Mouse (Mus musculus): Measurements from ENCODE around the gene Ntn4. TPM values are rescaled to one million over a fixed set of nuclear protein-coding genes. Genes with fewer than 3 reads are reported as not detected.

Ntn4 gene
- polyA plus RNA-seq, 1 experiment from 2014 or later = 4.3 TPM

DNA sequence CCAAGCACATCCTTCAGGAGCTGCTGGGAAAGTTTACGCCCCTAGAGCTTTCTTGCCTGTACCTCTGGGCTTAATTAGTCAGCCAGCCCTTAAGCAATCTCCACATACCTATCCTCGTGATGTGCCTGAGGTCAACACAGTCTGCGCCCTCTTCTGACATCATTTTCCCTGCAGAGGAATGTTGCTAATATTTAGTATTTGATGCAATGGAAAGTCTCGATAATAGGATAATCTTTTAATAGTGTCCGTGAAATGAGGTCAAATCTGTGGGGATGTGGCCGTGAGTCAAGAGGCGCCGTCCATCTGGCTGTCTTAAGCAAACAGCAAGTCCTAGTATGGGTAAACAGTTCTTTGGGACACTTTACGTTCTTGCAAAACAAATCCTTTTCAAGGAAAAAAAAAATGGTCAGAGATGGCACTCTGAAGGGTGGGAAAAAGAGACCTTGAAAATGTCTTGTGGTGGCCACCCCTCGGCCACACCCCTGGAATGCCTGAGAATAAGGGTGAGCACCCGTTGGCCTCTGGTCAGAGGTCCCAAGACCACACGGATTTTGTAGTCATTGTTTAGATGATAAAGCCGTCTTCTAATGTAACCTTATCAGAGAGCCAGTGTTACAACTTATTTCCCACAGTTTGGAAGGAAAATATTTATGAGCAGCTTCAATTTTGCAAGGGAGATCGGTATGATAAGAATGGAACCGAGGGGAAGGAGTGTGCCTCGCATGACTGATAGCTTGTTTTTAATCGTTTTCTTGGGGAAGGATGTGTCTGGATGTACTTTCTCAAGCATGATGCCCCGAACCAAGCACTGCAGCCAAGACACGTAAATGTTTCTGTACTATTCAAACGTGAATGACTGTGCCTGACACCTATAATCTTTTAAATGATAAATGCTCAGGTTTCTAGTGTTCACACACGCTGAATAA, 109.0 kb downstream of the Ntn4 start:
- Histone ChIP-seq H3K4me2 (replicated peaks; ENCODE audit: low read depth, low read length) (no peak overlapping the region), H3K27me3 (ENCODE audit: control insufficient read depth, insufficient read depth, low read length) (no peaks in the 10 kb centered on the region), H3K9me3 (ENCODE audit: control insufficient read depth, low read length) (no peaks in the 10 kb centered on the region), H3K36me3 (ENCODE audit: control insufficient read depth, insufficient read depth, low read length) (no peaks in the 10 kb centered on the region), H3K4me3 (ENCODE audit: low read depth, low read length) (no peak overlapping the region), H3K4me1 (replicated peaks; ENCODE audit: control insufficient read depth, insufficient read depth, low read length) (no peaks in the 10 kb centered on the region), H3K27ac (ENCODE audit: low read depth, low read length) (no peak overlapping the region), H3K9ac (ENCODE audit: low read depth, low read length) (no peak overlapping the region)
- WGBS = 79% methylated on average over 21 of the region's 21 CpGs
- ATAC-seq (ENCODE audit: low FRiP score) = no peak
- DNase-seq (ENCODE audit: low spot score) = no peak

DNA sequence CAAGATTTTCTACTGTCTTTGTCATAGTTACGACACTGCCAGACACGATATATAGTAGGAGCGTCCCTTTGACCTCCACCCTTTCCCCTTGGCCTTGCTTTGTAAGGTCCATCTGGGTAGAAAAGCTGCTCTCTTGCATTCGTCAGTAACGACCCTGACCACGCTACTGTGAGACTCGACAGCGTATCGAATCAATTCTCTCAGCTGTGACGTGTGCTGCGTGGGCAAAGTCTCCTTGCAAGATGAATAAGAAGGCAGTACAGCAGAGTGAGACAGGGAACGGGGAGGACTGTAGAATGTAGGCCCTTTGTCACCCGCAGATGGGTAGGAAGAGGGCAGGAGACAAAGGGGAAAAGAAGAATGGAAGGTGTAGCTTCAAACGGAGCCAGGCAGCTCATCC, 110.8 kb downstream of the Ntn4 start:
- WGBS = 42% methylated on average over 14 of the region's 14 CpGs
- no peaks in the 10 kb centered on the region for H3K27me3 ChIP-seq (ENCODE audit: control insufficient read depth, insufficient read depth, low read length)
- no peaks in the 10 kb centered on the region for H3K4me1 ChIP-seq (replicated peaks; ENCODE audit: control insufficient read depth, insufficient read depth, low read length)
- H3K9me3 ChIP-seq (ENCODE audit: control insufficient read depth, low read length) = no peaks in the 10 kb centered on the region
- ATAC-seq (ENCODE audit: low FRiP score) (peak; percentile 79), DNase-seq (ENCODE audit: low spot score) (peak; percentile 69)
- H3K4me2 ChIP-seq (replicated peaks; ENCODE audit: low read depth, low read length) = no peak overlapping the region
- H3K27ac ChIP-seq (ENCODE audit: low read depth, low read length) = no peak overlapping the region
- no peak overlapping the region for H3K9ac ChIP-seq (ENCODE audit: low read depth, low read length)
- no peaks in the 10 kb centered on the region for H3K36me3 ChIP-seq (ENCODE audit: control insufficient read depth, insufficient read depth, low read length)
- H3K4me3 ChIP-seq (ENCODE audit: low read depth, low read length) = no peak overlapping the region

DNA sequence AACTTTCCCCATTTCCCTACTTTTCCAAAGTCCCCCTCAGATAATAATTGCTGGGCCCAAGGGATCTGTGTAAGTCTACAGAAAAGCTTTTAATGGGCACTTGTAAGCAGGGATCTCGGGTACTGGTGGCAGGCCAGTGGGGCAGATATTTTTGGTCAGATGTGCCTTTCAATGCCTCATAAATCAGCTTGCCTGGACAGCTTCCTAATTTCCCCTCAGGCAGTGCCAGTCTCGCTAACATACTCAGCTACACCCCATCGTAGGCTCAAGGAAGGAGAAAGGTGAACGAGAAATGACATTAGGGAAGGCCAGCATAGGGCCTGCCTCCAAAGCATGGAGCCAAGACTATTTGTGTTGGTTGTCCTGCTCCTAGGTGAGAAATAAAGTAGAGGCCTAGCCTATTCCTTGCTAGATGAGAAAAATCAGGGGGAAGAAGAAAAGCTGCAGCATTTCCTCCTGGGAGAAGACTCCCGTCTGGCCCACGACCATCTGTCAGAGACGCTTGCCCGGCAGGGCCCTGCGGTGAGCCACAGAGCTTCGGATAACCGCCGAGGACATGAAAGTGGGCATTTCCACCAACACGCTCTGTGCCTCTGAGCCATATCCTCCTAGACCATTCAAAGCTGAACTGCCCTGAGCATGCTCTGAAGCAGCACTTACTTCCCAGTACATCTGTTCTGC, 113.4 kb downstream of the Ntn4 start:
- Histone ChIP-seq H3K9me3 (ENCODE audit: control insufficient read depth, low read length) (no peaks in the 10 kb centered on the region), H3K27me3 (ENCODE audit: control insufficient read depth, insufficient read depth, low read length) (no peaks in the 10 kb centered on the region), H3K36me3 (ENCODE audit: control insufficient read depth, insufficient read depth, low read length) (no peaks in the 10 kb centered on the region), H3K27ac (ENCODE audit: low read depth, low read length) (no peak overlapping the region), H3K4me1 (replicated peaks; ENCODE audit: control insufficient read depth, insufficient read depth, low read length) (no peaks in the 10 kb centered on the region), H3K4me3 (ENCODE audit: low read depth, low read length) (no peak overlapping the region), H3K9ac (ENCODE audit: low read depth, low read length) (no peak overlapping the region), H3K4me2 (replicated peaks; ENCODE audit: low read depth, low read length) (no peak overlapping the region)
- no peak for ATAC-seq (ENCODE audit: low FRiP score)
- DNase-seq (ENCODE audit: low spot score) = no peak
- 73% methylated on average over 13 of the region's 13 CpGs for WGBS

GRCm38 (mm10) chr10:93756211-93756610, 115.7 kb downstream of the Ntn4 start:
- 47% methylated on average over 10 of the region's 10 CpGs for WGBS
- peak; percentile 25 for DNase-seq (ENCODE audit: low spot score)

DNA sequence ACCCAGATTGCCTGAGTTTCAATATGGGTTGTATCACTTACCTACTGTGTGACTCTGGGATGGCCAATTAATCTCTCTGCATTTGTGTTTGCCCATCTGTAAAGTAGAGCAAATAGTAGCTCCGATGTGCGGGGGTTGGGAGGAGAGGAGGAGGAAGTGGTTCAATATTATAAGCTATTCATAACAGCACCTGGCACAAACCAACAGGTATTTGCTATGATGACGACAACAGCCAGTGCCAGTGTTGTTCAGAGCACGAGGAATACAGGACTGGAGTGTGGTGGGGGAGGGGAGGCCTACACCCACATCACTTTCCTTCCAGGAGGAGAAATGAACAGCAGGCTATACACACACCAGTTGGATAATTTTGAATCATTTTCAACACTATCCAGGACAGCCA, 119.2 kb downstream of the Ntn4 start:
- Histone ChIP-seq H3K4me1 (replicated peaks; ENCODE audit: control insufficient read depth, insufficient read depth, low read length) (no peaks in the 10 kb centered on the region), H3K4me3 (ENCODE audit: low read depth, low read length) (no peak overlapping the region), H3K9ac (ENCODE audit: low read depth, low read length) (no peak overlapping the region), H3K4me2 (replicated peaks; ENCODE audit: low read depth, low read length) (no peak overlapping the region), H3K9me3 (ENCODE audit: control insufficient read depth, low read length) (no peaks in the 10 kb centered on the region), H3K36me3 (ENCODE audit: control insufficient read depth, insufficient read depth, low read length) (no peaks in the 10 kb centered on the region), H3K27me3 (ENCODE audit: control insufficient read depth, insufficient read depth, low read length) (no peaks in the 10 kb centered on the region), H3K27ac (ENCODE audit: low read depth, low read length) (no peak overlapping the region)
- 91% methylated on average over 4 of the region's 4 CpGs for WGBS
- ATAC-seq (ENCODE audit: low FRiP score) (no peak), DNase-seq (ENCODE audit: low spot score) (no peak)

More at GRCm38 (mm10) chr10:93756211-93756610, 115.7 kb downstream of the Ntn4 start:
- Histone ChIP-seq H3K9me3 (ENCODE audit: control insufficient read depth, low read length) (no peaks in the 10 kb centered on the region), H3K4me3 (ENCODE audit: low read depth, low read length) (no peak overlapping the region), H3K36me3 (ENCODE audit: control insufficient read depth, insufficient read depth, low read length) (no peaks in the 10 kb centered on the region), H3K27ac (ENCODE audit: low read depth, low read length) (no peak overlapping the region), H3K4me2 (replicated peaks; ENCODE audit: low read depth, low read length) (no peak overlapping the region), H3K4me1 (replicated peaks; ENCODE audit: control insufficient read depth, insufficient read depth, low read length) (no peaks in the 10 kb centered on the region), H3K27me3 (ENCODE audit: control insufficient read depth, insufficient read depth, low read length) (no peaks in the 10 kb centered on the region), H3K9ac (ENCODE audit: low read depth, low read length) (no peak overlapping the region)
- no peak; the same call in 1 of the 2 replicates for ATAC-seq (ENCODE audit: low FRiP score)

- Histone ChIP-seq H3K9me3 (ENCODE audit: control insufficient read depth, low read length) (no peaks in the 10 kb centered on the region), H3K27me3 (ENCODE audit: control insufficient read depth, insufficient read depth, low read length) (no peaks in the 10 kb centered on the region), H3K4me2 (replicated peaks; ENCODE audit: low read depth, low read length) (no peak overlapping the region), H3K4me3 (ENCODE audit: low read depth, low read length) (no peak overlapping the region), H3K9ac (ENCODE audit: low read depth, low read length) (no peak overlapping the region), H3K27ac (ENCODE audit: low read depth, low read length) (no peak overlapping the region), H3K4me1 (replicated peaks; ENCODE audit: control insufficient read depth, insufficient read depth, low read length) (no peaks in the 10 kb centered on the region), H3K36me3 (ENCODE audit: control insufficient read depth, insufficient read depth, low read length) (no peaks in the 10 kb centered on the region)
- DNase-seq (ENCODE audit: low spot score) (no peak), ATAC-seq (ENCODE audit: low FRiP score) (no peak)
- 87% methylated on average over 5 of the region's 5 CpGs for WGBS
Observed at GRCm38 (mm10) chr10:93760429-93760828, 119.9 kb downstream of the Ntn4 start.

GRCm38 (mm10) chr10:93763074-93763473, 122.6 kb downstream of the Ntn4 start:
- ATAC-seq (ENCODE audit: low FRiP score) (no peak), DNase-seq (ENCODE audit: low spot score) (peak; percentile 64)
- Histone ChIP-seq H3K27me3 (ENCODE audit: control insufficient read depth, insufficient read depth, low read length) (no peaks in the 10 kb centered on the region), H3K4me1 (replicated peaks; ENCODE audit: control insufficient read depth, insufficient read depth, low read length) (no peaks in the 10 kb centered on the region), H3K27ac (ENCODE audit: low read depth, low read length) (no peak overlapping the region), H3K4me3 (ENCODE audit: low read depth, low read length) (no peak overlapping the region), H3K9ac (ENCODE audit: low read depth, low read length) (no peak overlapping the region), H3K36me3 (ENCODE audit: control insufficient read depth, insufficient read depth, low read length) (no peaks in the 10 kb centered on the region), H3K9me3 (ENCODE audit: control insufficient read depth, low read length) (no peaks in the 10 kb centered on the region), H3K4me2 (replicated peaks; ENCODE audit: low read depth, low read length) (no peak overlapping the region)
- WGBS = 36% methylated on average over 5 of the region's 5 CpGs

DNA sequence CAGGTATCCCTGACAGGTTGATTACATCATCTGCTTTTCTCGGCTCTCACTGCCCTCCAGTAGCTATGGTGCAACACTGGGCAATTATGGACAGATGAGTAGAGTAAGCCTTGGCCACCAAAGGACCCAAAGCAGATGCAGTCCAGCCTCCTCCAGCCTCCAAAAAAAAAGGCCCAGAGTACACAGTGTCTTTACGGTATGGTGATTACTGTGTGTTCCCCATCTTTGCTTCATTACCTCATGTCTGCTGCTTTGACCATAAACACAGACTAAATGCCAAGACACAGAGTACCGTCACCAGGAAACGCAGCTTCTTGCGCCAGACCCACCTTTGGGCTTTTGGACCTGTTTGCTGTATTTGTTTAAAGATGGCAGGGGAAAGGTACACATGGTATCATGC, 125.7 kb downstream of the Ntn4 start:
- no peak overlapping the region for H3K9ac ChIP-seq (ENCODE audit: low read depth, low read length)
- ATAC-seq (ENCODE audit: low FRiP score) (no peak), DNase-seq (ENCODE audit: low spot score) (no peak)
- no peaks in the 10 kb centered on the region for H3K9me3 ChIP-seq (ENCODE audit: control insufficient read depth, low read length)
- H3K27me3 ChIP-seq (ENCODE audit: control insufficient read depth, insufficient read depth, low read length) = no peaks in the 10 kb centered on the region
- H3K27ac ChIP-seq (ENCODE audit: low read depth, low read length) = no peak overlapping the region
- no peaks in the 10 kb centered on the region for H3K36me3 ChIP-seq (ENCODE audit: control insufficient read depth, insufficient read depth, low read length)
- H3K4me3 ChIP-seq (ENCODE audit: low read depth, low read length) = no peak overlapping the region
- no peak overlapping the region for H3K4me2 ChIP-seq (replicated peaks; ENCODE audit: low read depth, low read length)
- no peaks in the 10 kb centered on the region for H3K4me1 ChIP-seq (replicated peaks; ENCODE audit: control insufficient read depth, insufficient read depth, low read length)
- 92% methylated on average over 5 of the region's 5 CpGs for WGBS

Data from hindbrain, embryonic 11.5 days (tissue).